Mouse (Mus musculus) macrophage (primary cell): ENCODE results near the gene Nynrin. TPM values are rescaled to one million over a fixed set of nuclear protein-coding genes. Genes with fewer than 3 reads are reported as not detected.

Experiments
- H3K27ac ChIP-seq: fragments of 350-480 bp; formaldehyde crosslinking; 2 replicates; pipeline ENCODE4 v1.9.0; 2021
- H3K36me3 ChIP-seq: fragments of 350-480 bp; formaldehyde crosslinking; 2 replicates; pipeline ENCODE4 v1.9.0; 2021; ENCODE audit errors: inconsistent target
- H3K4me3 ChIP-seq: fragments of 350-480 bp; formaldehyde crosslinking; 2 replicates; pipeline ENCODE4 v1.9.0; 2021; ENCODE audit errors: inconsistent target
- H3K79me2 ChIP-seq: fragments of 350-480 bp; formaldehyde crosslinking; 2 replicates; pipeline ENCODE4 v1.9.0; 2021; ENCODE audit errors: inconsistent target
- WGBS: methylation state at CpG from one replicate; pipeline ENCODE4 v1.1.7; 2026; ENCODE audit warnings: inconsistent platforms; ENCODE audit not compliant: missing documents; 5-methylcytosine and 5-hydroxymethylcytosine counted together
- polyA plus RNA-seq: library from polyadenylated mRNA; stranded (reverse); fragments of 250-400 nt; gene quantifications from 3 replicates; pipeline ENCODE4 v1.2.4, GENCODE M21; 2018; ENCODE audit warnings: inconsistent platforms

Nynrin gene
- polyA plus RNA-seq, 1 experiment from 2014 or later = 0.69 TPM

DNA sequence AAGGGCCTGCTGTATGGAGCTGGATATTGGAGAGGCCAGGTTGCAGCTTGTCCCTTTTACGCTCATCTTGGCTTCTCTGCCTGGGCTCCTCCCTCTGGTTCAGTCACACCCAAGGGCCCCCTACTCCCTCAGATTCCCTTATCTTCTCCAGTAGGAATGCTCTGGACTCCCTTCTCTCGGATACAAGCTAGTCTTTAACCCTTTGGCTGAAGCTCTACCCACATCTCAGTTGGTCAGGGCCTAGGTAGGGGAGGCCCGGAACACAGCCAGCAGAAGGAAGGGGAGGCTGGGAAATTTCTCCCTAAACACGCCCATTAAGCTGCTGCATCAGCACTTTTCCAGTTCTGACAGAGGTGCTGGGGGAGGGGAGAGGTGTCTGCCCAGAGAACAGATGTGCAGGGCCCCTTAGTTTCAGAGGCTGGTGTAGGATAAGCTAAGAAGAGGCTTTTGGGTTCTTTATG is 1.3 kb downstream of the Nynrin start:
- 61% methylated on average over 3 of the region's 4 CpGs for WGBS
- Histone ChIP-seq H3K27ac (no peak overlapping the region), H3K36me3 (no peaks in the 10 kb centered on the region), H3K79me2 (no peaks in the 10 kb centered on the region), H3K4me3 (no peak overlapping the region)

DNA sequence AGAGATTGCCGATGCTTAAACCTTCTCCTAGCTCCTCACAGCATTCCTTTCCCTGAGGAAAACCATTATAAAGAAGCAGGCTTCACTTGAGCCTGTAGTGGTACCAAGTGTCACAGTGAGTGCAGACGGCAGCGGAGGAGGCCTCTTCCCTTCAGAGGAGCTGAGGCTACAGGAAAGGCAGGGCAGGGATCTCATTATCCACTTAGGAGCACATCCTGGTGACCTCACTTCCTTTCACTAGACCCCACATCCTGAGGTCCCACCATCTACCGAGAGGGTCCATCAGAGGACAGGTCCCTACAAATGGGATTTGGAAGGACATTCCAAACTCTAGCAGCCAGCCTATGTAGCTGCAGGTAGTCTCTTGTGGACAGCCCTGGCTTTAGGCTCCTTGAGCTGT is 3.8 kb downstream of the Nynrin start:
- Histone ChIP-seq H3K36me3 (no peaks in the 10 kb centered on the region), H3K27ac (no peak overlapping the region), H3K4me3 (no peak overlapping the region), H3K79me2 (no peaks in the 10 kb centered on the region)
- WGBS = 90% methylated on average over 4 of the region's 4 CpGs

DNA sequence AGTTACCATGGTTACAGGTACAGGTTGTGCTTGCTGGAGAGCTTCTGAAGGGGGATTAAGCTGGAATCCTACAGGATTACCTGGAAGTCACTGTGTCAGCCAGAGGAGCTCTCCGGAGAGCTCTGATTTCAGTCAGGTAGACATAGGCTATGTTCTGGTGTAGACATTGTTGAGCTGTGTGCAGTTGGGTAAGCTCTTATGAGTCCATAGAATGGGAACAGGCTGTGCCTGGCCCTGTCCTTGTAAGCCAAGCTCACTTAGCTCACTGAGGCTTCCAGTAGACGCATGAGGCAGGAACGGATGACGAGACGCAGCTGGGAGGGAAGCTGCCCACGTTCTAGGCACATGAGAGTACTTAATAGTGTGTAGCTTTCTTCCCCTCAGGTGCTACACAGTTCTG is 8.4 kb downstream of the Nynrin start:
- WGBS = 89% methylated on average over 6 of the region's 6 CpGs
- Histone ChIP-seq H3K27ac (no peak overlapping the region), H3K4me3 (no peak overlapping the region), H3K36me3 (no peaks in the 10 kb centered on the region), H3K79me2 (no peaks in the 10 kb centered on the region)

DNA sequence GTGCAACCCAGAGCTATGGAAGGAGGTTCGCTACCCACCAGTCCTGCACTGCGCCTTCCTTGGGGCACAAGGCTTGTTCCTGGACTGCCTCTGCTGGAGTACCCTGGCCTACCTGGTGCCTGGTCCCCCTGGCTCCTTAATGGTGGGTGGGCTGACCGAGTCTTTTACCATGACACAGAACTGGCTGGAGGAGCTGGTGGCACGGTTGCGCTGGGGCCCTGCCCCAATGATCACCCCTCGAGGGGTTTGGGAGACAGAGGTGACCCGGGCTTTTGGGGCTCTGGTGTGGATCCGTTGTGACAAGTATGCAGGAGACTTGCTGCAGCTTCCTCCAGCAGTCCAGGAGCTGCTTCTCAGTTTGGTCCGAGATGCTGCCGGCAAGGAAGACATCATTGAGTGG is 9.2 kb downstream of the Nynrin start:
- H3K27ac ChIP-seq = no peak overlapping the region

DNA sequence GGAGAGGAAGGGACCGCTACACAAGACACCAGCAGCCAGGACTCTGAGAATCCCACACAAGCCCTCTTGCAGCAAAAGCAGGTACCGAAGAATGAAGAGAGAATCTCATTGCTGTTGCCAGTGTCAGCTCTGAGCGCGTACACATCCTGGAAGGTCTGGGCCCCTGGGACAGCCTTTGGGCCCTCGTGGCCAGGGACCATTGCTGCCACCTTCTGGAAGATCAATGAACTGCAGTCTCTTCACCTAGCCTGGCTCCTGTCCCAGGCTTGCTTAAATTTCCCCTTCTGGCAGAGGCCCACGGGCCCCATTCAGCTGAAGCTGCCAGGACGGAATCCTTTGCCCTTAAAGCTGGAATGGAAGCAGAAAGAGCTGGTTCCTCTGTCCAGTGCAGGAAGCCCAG is 10.0 kb downstream of the Nynrin start:
- H3K27ac ChIP-seq = no peak overlapping the region
- no peaks in the 10 kb centered on the region for H3K36me3 ChIP-seq
- no peaks in the 10 kb centered on the region for H3K79me2 ChIP-seq
- no peak overlapping the region for H3K4me3 ChIP-seq
- 41% methylated on average over 7 of the region's 7 CpGs for WGBS

More for the DNA sequence above, 9.2 kb downstream of the Nynrin start:
- no peaks in the 10 kb centered on the region for H3K79me2 ChIP-seq
- 97% methylated on average over 10 of the region's 10 CpGs for WGBS
- H3K4me3 ChIP-seq = no peak overlapping the region
- H3K36me3 ChIP-seq = no peaks in the 10 kb centered on the region

DNA sequence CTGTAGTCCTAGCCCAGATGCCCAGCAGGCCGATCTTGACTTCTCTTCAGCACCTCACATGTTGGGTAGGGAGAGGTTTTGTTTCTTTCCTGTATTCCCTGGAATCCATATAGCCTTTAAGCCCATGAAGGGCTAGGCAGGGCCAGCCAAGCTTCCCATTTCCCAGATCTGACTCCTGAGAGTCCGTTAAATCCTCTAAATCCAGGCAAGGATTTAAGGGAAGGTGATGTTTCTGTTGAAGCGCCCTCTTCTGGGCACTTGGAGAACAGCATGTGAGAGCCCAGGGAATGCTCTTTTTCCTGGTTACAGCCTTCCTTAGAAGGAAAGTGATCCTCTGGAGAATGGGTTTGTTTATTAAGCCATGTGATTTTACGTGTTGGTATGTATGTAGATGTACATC is 13.2 kb downstream of the Nynrin start:
- Histone ChIP-seq H3K4me3 (no peak overlapping the region), H3K79me2 (no peaks in the 10 kb centered on the region), H3K27ac (no peak overlapping the region), H3K36me3 (no peaks in the 10 kb centered on the region)
- WGBS = 49% methylated on average over 4 of the region's 4 CpGs

DNA sequence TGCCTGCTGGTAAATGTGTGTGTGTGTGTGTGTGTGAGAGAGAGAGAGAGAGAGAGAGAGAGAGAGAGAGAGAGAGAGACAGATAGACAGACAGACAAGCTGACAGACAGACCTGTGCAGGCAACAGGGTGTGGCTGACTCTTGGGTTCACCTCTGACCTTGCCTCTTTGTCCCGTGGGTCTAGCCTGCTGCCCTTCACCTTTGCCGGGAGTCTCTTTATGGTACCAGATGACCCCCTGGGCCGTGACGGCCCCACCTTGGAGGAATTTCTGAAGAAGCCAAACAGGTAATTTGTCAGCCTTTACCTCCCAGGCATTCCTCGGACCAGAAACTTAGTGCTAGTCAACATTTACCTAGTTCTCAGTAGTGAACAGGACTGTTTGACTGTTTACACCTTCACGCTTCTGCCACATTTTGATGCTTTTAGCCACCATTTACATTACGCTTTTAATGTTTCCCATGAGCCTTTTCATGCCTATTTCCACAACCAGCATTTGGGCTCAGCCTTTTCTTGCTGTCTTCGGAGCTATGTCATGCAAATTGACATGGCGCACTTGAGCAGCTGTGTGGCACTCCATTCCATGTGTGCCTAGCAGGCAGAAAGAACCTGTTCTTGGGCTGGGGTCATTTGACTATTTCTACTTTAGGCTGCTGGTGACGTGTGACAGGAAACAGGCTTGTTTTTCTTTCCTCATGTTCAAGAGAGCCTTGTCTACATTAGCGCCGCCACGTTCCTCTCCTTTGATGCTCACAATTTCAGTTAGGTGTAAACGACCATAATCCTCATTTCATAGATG is 14.6 kb downstream of the Nynrin start:
- Histone ChIP-seq H3K27ac (no peak overlapping the region), H3K79me2 (no peaks in the 10 kb centered on the region), H3K36me3 (no peaks in the 10 kb centered on the region), H3K4me3 (no peak overlapping the region)
- WGBS = 92% methylated on average over 14 of the region's 14 CpGs

DNA sequence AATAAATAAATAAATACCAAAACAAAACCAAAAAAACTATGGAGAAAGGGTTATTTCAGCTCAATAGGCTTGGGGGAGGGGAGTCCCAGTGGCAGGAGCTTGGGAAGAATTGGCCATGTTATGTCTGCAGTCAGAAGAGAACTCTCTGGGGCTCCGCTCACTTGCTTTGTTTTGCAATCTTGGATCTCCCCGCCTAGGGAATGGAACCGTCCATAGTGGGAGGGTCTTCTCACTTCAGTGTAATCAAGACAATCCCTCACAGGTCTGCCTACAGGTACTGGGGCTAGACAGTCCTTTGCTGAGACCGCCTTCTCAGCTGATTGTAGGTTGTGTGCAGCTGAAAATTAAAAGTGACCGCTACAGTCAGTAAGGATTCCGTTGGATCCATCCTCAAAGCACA is 15.7 kb downstream of the Nynrin start:
- no peaks in the 10 kb centered on the region for H3K36me3 ChIP-seq
- WGBS = 93% methylated on average over 6 of the region's 6 CpGs
- no peak overlapping the region for H3K27ac ChIP-seq
- H3K4me3 ChIP-seq = no peak overlapping the region
- no peaks in the 10 kb centered on the region for H3K79me2 ChIP-seq

DNA sequence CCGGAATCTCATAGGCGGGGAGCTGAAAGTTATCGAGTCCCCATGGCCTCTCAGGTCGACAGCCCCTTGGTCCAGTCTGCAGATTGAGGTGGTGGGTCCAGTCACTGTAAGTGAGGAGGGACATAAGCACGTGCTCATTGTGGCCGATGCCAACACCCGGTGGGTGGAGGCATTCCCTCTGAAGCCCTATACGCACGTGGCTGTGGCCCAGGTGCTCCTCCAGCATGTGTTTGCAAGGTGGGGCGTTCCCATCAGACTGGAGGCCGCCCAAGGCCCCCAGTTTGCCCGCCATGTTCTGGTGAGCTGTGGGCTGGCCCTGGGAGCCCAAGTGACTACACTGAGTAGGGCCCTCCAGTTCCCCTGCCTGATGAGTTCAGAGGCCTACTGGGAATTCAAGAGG is 18.2 kb downstream of the Nynrin start:
- no peak overlapping the region for H3K4me3 ChIP-seq
- H3K27ac ChIP-seq = no peak overlapping the region
- H3K79me2 ChIP-seq = no peaks in the 10 kb centered on the region
- 90% methylated on average over 10 of the region's 12 CpGs for WGBS
- no peaks in the 10 kb centered on the region for H3K36me3 ChIP-seq

DNA sequence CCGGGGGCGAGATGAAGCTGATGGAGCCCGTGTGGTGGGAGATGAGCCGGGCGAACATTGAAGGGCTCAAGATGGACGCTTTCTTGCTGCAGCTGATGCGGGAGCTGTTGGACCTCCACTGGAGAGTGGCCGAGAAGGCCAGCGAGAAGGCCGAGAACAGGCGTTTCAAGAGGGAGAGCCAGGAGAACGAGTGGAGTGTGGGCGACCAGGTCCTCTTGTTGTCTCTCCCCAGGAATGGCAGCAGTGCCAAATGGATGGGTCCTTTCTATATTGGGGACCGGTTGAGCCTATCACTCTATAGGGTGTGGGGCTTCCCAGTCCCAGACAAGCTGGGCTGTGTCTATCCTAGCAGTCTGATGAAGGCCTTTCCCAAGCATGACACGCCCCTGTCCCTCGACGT is 18.7 kb downstream of the Nynrin start:
- Histone ChIP-seq H3K36me3 (no peaks in the 10 kb centered on the region), H3K27ac (no peak overlapping the region), H3K79me2 (no peaks in the 10 kb centered on the region), H3K4me3 (no peak overlapping the region)
- 95% methylated on average over 17 of the region's 17 CpGs for WGBS

DNA sequence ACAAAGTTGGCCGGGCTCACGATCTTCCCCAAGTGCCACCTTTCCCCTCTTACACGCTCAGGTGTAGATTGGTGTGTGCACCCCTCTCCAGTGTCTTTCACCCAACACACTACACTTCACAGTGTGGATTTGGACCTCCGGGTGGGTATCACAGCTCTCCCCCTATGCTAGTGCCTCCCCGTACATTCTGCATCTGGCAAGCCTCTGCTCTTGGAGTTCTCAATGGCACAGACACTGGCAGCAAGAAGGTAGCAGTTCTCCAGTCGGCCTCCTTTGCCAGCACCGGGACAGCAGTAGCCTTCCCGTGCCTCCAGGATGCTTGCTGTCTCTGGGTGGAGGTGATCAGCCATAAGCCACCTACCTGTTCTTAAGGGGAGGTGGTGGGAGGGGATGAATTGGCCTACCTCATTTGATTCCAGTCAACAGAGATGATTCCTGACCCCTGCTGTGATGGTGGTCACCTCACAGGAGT is 19.5 kb downstream of the Nynrin start:
- no peaks in the 10 kb centered on the region for H3K36me3 ChIP-seq
- no peak overlapping the region for H3K4me3 ChIP-seq
- WGBS = 88% methylated on average over 8 of the region's 8 CpGs
- no peak overlapping the region for H3K27ac ChIP-seq
- no peaks in the 10 kb centered on the region for H3K79me2 ChIP-seq

DNA sequence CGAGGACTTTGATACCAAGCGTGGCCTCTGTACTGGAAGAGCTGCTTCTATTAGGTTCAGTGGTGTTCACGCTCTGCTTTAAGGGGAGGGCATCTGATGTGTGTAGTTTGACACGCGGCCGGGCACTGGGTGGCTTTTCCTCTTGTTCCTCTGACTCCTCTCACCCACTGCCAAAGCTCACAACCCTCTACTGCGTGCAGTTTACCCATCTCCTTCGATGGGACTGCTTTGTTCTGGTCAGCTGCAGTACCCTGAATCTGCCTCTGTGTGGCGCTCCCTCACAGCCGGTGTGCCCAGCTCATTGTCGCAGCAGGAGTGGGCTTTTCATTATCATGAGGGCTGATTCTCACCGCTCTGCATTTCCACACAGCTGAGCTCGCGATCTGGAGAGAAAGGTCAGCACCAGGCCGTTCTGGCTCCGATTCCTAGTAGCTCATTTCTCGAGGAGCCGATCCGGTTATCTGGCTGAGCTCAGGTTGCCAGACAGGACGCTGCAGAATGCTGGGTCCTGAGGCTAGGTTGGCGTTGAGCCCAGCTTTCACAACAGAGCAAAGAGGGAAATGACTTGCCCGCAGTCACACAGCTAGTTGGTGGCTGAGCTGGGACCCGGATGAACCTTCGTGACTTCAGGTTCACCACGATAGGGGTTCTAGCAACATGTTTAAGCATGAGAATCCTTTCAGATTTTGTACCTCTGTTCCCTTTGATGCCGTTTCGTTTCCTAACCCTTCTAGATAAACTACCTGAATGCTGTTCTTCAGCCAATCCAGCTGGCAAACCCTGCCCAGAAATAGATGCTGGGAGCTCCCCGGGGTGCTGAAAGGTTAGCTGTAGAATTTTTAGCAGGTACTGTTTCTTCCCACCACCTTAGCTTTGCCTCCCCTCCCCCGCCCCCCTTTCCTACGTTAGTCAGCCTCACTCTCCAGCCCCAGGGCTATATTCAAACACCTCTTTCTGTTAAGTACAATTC is 20.2 kb downstream of the Nynrin start:
- Histone ChIP-seq H3K4me3 (no peak overlapping the region), H3K79me2 (no peaks in the 10 kb centered on the region), H3K27ac (no peak overlapping the region), H3K36me3 (no peaks in the 10 kb centered on the region)
- 14% methylated on average over 30 of the region's 30 CpGs for WGBS

DNA sequence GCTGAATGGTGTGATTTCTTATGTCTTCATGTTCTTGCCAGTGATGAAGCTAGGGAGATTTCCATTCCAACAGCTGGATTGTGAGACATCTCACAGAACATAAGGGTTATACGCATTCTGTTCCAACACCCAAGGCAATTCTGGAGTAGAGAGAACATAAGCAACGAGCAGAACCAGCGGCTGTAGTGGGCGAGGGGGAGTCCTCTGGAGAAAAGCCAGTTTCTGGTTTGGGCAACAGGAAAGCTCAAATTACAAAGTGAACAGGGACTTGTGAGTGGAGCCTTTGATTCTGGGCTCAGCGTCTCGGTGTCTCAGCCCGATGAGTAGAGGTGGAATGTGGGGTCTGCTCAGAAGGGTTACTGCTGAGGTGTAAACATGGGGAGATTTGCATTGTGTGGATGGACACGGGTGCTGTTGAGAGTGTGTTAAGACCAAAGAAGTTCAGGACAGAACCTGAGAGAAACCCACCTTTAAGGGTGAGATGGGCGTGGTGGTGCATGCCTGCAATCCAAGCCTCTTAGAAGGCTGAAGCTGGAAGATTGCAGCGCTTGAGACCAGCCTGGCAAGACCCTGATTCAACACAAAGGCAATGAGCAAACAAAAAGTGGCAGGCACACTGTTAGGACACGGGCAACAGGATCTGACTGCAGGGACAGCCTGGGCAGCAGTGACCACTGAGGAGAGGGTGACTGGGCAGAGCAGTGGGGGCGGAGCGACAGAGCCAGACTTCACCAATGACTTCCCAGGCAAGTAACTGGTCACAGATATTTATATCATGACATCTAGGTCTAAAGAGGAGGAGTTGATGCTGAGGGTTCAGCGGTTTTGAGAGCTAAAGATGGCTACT is 23.9 kb downstream of the Nynrin start:
- 22% methylated on average over 14 of the region's 14 CpGs for WGBS
- Histone ChIP-seq H3K36me3 (no peaks in the 10 kb centered on the region), H3K27ac (no peak overlapping the region), H3K79me2 (no peaks in the 10 kb centered on the region), H3K4me3 (no peak overlapping the region)

DNA sequence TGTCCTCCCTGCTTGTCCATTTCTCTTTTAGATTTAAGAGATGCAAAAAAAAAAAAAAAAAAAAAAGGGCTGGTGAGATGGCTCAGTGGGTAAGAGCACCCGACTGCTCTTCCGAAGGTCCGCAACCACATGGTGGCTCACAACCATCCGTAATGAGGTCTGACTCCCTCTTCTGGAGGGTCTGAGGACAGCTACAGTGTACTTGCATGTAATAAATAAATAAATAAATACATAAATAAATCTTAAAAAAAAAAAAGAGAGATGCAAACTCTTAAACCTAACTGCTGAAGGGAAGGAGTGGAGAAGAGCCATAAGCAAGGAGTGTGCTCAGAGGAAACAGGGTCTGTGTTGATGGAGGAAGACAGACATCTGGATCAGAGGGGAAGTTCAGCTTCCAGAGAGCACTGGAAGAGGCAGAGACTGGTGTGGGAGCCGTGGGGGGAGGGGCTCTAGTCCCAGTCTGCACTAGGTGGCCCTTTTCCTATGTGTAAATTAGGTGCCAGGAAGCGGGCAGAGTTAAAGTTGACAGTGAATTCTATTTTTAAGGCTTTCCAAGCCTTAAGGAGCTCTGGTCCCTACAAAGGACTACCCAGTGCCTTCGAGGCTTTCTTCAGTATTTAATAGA is 24.6 kb downstream of the Nynrin start:
- Histone ChIP-seq H3K79me2 (no peaks in the 10 kb centered on the region), H3K4me3 (no peak overlapping the region), H3K36me3 (no peaks in the 10 kb centered on the region), H3K27ac (no peak overlapping the region)
- 16% methylated on average over 7 of the region's 7 CpGs for WGBS
